Mouse (Mus musculus) liver, adult 2 months (tissue): Measurements from ENCODE around the gene Ccdc138. TPM values are rescaled to one million over a fixed set of nuclear protein-coding genes. Genes with fewer than 3 reads are reported as not detected.
A peak's percentile ranks its signal among the peaks of the same experiment; 100 is the strongest.
"Not testable (repeated sequence)": the region's sequence is repeated elsewhere in the genome, so short reads cannot be mapped to it uniquely, and the experiment has no call there.

Source experiments
- DNase-seq: peaks from one replicate; pipeline ENCODE4 v3.0.0-alpha.2; 2011; ENCODE audit warnings: low read depth, low spot score; ENCODE audit errors: extremely low read depth
- H3K27ac ChIP-seq: fragments of 200-500 bp; replicated peaks from 2 replicates; pipeline ENCODE4 v1.5.1; 2012; ENCODE audit warnings: low read depth, mild to moderate bottlenecking, control low read depth, inconsistent platforms, low read length; ENCODE audit not compliant: insufficient read depth
- H3K27me3 ChIP-seq: fragments of 200-500 bp; 2 replicates; pipeline ENCODE4 v1.6.1; 2012; ENCODE audit warnings: mild to moderate bottlenecking, moderate library complexity, low read length, inconsistent platforms; ENCODE audit not compliant: control insufficient read depth, insufficient read depth
- H3K36me3 ChIP-seq: fragments of 200-500 bp; 2 replicates; pipeline ENCODE4 v1.6.1; 2012; ENCODE audit warnings: low read length, inconsistent platforms; ENCODE audit not compliant: control insufficient read depth, insufficient read depth
- H3K4me1 ChIP-seq: fragments of 200-500 bp; 2 replicates; pipeline ENCODE4 v1.6.1; 2011; ENCODE audit warnings: low read length; ENCODE audit not compliant: control insufficient read depth, insufficient read depth
- H3K4me3 ChIP-seq: fragments of 200-500 bp; 2 replicates; pipeline ENCODE4 v1.5.1; 2011; ENCODE audit warnings: low read depth, mild to moderate bottlenecking, control low read depth, low read length, moderate library complexity; ENCODE audit not compliant: insufficient read depth
- H3K79me2 ChIP-seq: fragments of 200-500 bp; 2 replicates; pipeline ENCODE4 v1.6.1; 2012; ENCODE audit warnings: inconsistent platforms, mild to moderate bottlenecking, low read length, moderate library complexity; ENCODE audit not compliant: control insufficient read depth, insufficient read depth
- H3K9ac ChIP-seq: fragments of 200-500 bp; 2 replicates; pipeline ENCODE4 v1.6.1; 2012; ENCODE audit warnings: low read depth, mild to moderate bottlenecking, control low read depth, inconsistent platforms, low read length
- CTCF ChIP-seq: fragments of 200-500 bp; IDR thresholded peaks from 2 replicates; pipeline ENCODE4 v1.5.1; 2011; ENCODE audit warnings: low read depth, low read length, control low read depth
- POLR2A ChIP-seq: fragments of 200-500 bp; IDR thresholded peaks from 2 replicates; pipeline ENCODE4 v1.6.1; 2011; ENCODE audit warnings: low read length, control low read depth; ENCODE audit not compliant: insufficient read depth; ENCODE audit errors: extremely low read depth
- WGBS: fragments of 180-500 bp; shearing (Covaris S2); methylation state at CpG from one replicate; pipeline ENCODE4 v1.1.7; 2018; 5-methylcytosine and 5-hydroxymethylcytosine counted together
- polyA plus RNA-seq: library from polyadenylated mRNA; depleted of rRNA; stranded (reverse); fragments of >200 nt; gene quantifications from 2 replicates; pipeline ENCODE4 v1.2.3, GENCODE M21; 2012
- total RNA-seq: library from RNA; depleted of rRNA; stranded (reverse); fragments of >200 nt; gene quantifications from 2 replicates; pipeline ENCODE4 v1.2.3, GENCODE M21; 2014

The Ccdc138 gene
- total and polyA plus RNA-seq, 2 experiments = 0.31 to 2.5 TPM

GRCm38 (mm10) chr10:58529358-58529757 lies 31.6 kb downstream of the Ccdc138 start:
- peak; percentile 20 for DNase-seq
- WGBS = 85% methylated on average over 1 of the region's 1 CpGs
- H3K9ac ChIP-seq = no peak overlapping the region
- no peaks in the 10 kb centered on the region for H3K79me2 ChIP-seq
- TF ChIP-seq POLR2A (no peak), CTCF (no peak)
- H3K4me1 ChIP-seq = no peaks in the 10 kb centered on the region; the same call in 1 of the 2 replicates
- no peaks in the 10 kb centered on the region for H3K27me3 ChIP-seq
- no peak overlapping the region for H3K4me3 ChIP-seq
- peaks cover 4% of the 10 kb centered on the region; the same call in 1 of the 2 replicates for H3K36me3 ChIP-seq
- H3K27ac ChIP-seq = no peak overlapping the region

- no peaks in the 10 kb centered on the region for H3K79me2 ChIP-seq
- TF ChIP-seq CTCF = no peak
- no peak for TF ChIP-seq POLR2A
- no peaks in the 10 kb centered on the region for H3K27me3 ChIP-seq
- no peak for DNase-seq
- no peak overlapping the region for H3K27ac ChIP-seq
- H3K9ac ChIP-seq = no peak overlapping the region
- peaks cover 2% of the 10 kb centered on the region; the same call in 1 of the 2 replicates for H3K36me3 ChIP-seq
- 95% methylated on average over 10 of the region's 10 CpGs for WGBS
- H3K4me1 ChIP-seq = no peaks in the 10 kb centered on the region; the same call in 1 of the 2 replicates
- no peak overlapping the region for H3K4me3 ChIP-seq
These were observed 33.4 kb downstream of the Ccdc138 start for GRCm38 (mm10) chr10:58530896-58531790.

GRCm38 (mm10) chr10:58532177-58532576 lies 34.4 kb downstream of the Ccdc138 start:
- no peaks in the 10 kb centered on the region for H3K79me2 ChIP-seq
- H3K36me3 ChIP-seq = peaks cover 2% of the 10 kb centered on the region; the same call in 1 of the 2 replicates
- peak; percentile 28 for DNase-seq
- WGBS = 31% methylated on average over 2 of the region's 2 CpGs
- no peaks in the 10 kb centered on the region for H3K27me3 ChIP-seq
- no peaks in the 10 kb centered on the region; the same call in 1 of the 2 replicates for H3K4me1 ChIP-seq
- no peak overlapping the region for H3K4me3 ChIP-seq
- no peak for TF ChIP-seq CTCF
- no peak for TF ChIP-seq POLR2A
- no peak overlapping the region for H3K9ac ChIP-seq
- no peak overlapping the region for H3K27ac ChIP-seq

GRCm38 (mm10) chr10:58536276-58536675 lies 38.5 kb downstream of the Ccdc138 start:
- H3K27ac ChIP-seq, H3K79me2 ChIP-seq, H3K4me3 ChIP-seq, DNase-seq, H3K4me1 ChIP-seq, H3K36me3 ChIP-seq, H3K9ac ChIP-seq, H3K27me3 ChIP-seq: not testable (repeated sequence)
- whole genome bisulfite sequencing = 92% methylated on average over 5 of the region's 5 CpGs

DNA sequence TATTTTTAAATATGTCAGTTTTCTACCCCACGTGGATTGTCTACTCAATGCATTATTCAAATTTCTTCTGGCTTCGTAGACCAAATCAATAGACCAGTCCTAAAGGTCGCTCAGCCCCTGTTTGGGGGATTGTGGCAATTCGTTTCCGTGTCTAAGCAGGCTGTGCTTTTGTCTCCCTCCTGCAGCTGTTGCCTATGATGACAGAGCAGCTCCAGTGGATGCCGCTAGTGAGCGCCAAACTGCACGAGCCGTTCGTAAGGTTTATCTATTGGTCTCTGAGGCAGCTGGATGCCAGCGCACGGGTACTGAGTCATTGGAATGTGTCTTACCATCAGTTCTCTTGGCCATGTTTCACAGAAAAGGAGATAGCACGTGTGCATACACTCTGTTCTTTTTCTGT lies 42.9 kb downstream of the Ccdc138 start:
- Histone ChIP-seq H3K36me3 (peaks cover 1% of the 10 kb centered on the region; the same call in 1 of the 2 replicates), H3K9ac (no peak overlapping the region), H3K27ac (no peak overlapping the region), H3K4me3 (no peak overlapping the region), H3K79me2 (no peaks in the 10 kb centered on the region), H3K4me1 (no peaks in the 10 kb centered on the region), H3K27me3 (no peaks in the 10 kb centered on the region)
- WGBS = 77% methylated on average over 13 of the region's 13 CpGs
- DNase-seq = no peak
- TF ChIP-seq POLR2A (no peak), CTCF (no peak)

- no peaks in the 10 kb centered on the region for H3K27me3 ChIP-seq
- H3K36me3 ChIP-seq = no peaks in the 10 kb centered on the region
- H3K27ac ChIP-seq = no peak overlapping the region
- TF ChIP-seq POLR2A (no peak), CTCF (peak; percentile 57)
- H3K9ac ChIP-seq = no peak overlapping the region
- DNase-seq = peak; percentile 74
- no peaks in the 10 kb centered on the region for H3K79me2 ChIP-seq
- H3K4me1 ChIP-seq = no peaks in the 10 kb centered on the region
- H3K4me3 ChIP-seq = no peak overlapping the region
These were observed 51.0 kb downstream of the Ccdc138 start for GRCm38 (mm10) chr10:58548739-58549138.
